Mouse (Mus musculus) small intestine, adult 2 months (tissue): ENCODE data around the gene U2af1l4. TPM values are rescaled to one million over a fixed set of nuclear protein-coding genes. Genes with fewer than 3 reads are reported as not detected.

Experiments
- H3K27ac ChIP-seq: fragments of 200-500 bp; 2 replicates; pipeline ENCODE4 v1.5.1; 2012; ENCODE audit warnings: low read depth, low read length, control low read depth, inconsistent platforms; ENCODE audit not compliant: insufficient read depth
- H3K27me3 ChIP-seq: fragments of 200-500 bp; 2 replicates; pipeline ENCODE4 v1.6.1; 2012; ENCODE audit warnings: mild to moderate bottlenecking, moderate library complexity, low read length, inconsistent platforms; ENCODE audit not compliant: control insufficient read depth, insufficient read depth
- H3K36me3 ChIP-seq: fragments of 200-500 bp; 2 replicates; pipeline ENCODE4 v1.6.1; 2012; ENCODE audit warnings: mild to moderate bottlenecking, low read length, control low read depth, inconsistent platforms; ENCODE audit not compliant: control insufficient read depth, insufficient read depth
- H3K4me1 ChIP-seq: fragments of 200-500 bp; 2 replicates; pipeline ENCODE4 v1.6.1; 2012; ENCODE audit warnings: low read length, inconsistent platforms, mixed read lengths; ENCODE audit not compliant: control insufficient read depth, insufficient read depth, insufficient read length
- H3K4me3 ChIP-seq: fragments of 200-500 bp; 2 replicates; pipeline ENCODE4 v1.5.1; 2012; ENCODE audit warnings: low read depth, mild to moderate bottlenecking, control low read depth, inconsistent platforms, low read length, moderate library complexity
- CTCF ChIP-seq: fragments of 200-500 bp; IDR thresholded peaks from 2 replicates; pipeline ENCODE4 v1.5.1; 2012; ENCODE audit warnings: low read depth, mild to moderate bottlenecking, control low read depth, inconsistent platforms, low read length, moderate library complexity, mixed read lengths; ENCODE audit not compliant: insufficient replicate concordance, insufficient read length; ENCODE audit errors: extremely low read depth
- POLR2A ChIP-seq: fragments of 200-500 bp; IDR thresholded peaks from 2 replicates; pipeline ENCODE4 v1.6.1; 2012; ENCODE audit warnings: low read depth, mild to moderate bottlenecking, control low read depth, inconsistent platforms, low read length, moderate library complexity
- WGBS: fragments of 180-500 bp; shearing (Covaris S2); methylation state at CpG from one replicate; pipeline ENCODE4 v1.1.7; 2018; 5-methylcytosine and 5-hydroxymethylcytosine counted together
- polyA plus RNA-seq: library from polyadenylated mRNA; depleted of rRNA; stranded (reverse); fragments of >200 nt; gene quantifications from 2 replicates; pipeline ENCODE4 v1.2.3, GENCODE M21; 2012; rRNA removed

U2af1l4 gene
- polyA plus RNA-seq, 1 experiment, result 46.5 TPM

GRCm38 (mm10) chr7:30604424-30604823 lies 41.3 kb downstream of the U2af1l4 start:
- no peak overlapping the region for H3K4me3 ChIP-seq
- H3K27ac ChIP-seq, result no peak overlapping the region
- no peaks in the 10 kb centered on the region for H3K27me3 ChIP-seq
- peaks cover 18% of the 10 kb centered on the region for H3K4me1 ChIP-seq
- WGBS, result 70% methylated on average over 8 of the region's 8 CpGs
- TF ChIP-seq POLR2A (no peak), CTCF (no peak)
- no peaks in the 10 kb centered on the region for H3K36me3 ChIP-seq

GRCm38 (mm10) chr7:30604944-30605343 lies 41.8 kb downstream of the U2af1l4 start:
- Histone ChIP-seq H3K4me1 (peaks cover 15% of the 10 kb centered on the region), H3K27ac (no peak overlapping the region), H3K36me3 (no peaks in the 10 kb centered on the region), H3K4me3 (no peak overlapping the region), H3K27me3 (no peaks in the 10 kb centered on the region)
- 70% methylated on average over 8 of the region's 8 CpGs for WGBS
- TF ChIP-seq CTCF (no peak), POLR2A (no peak)

- Histone ChIP-seq H3K4me1 (peaks cover 9% of the 10 kb centered on the region), H3K27me3 (no peaks in the 10 kb centered on the region), H3K36me3 (no peaks in the 10 kb centered on the region), H3K4me3 (no peak overlapping the region), H3K27ac (no peak overlapping the region)
- TF ChIP-seq CTCF (peak; percentile 82), POLR2A (no peak)
- WGBS, result 17% methylated on average over 8 of the region's 8 CpGs
Measured at GRCm38 (mm10) chr7:30607706-30608309, 44.7 kb downstream of the U2af1l4 start.

- peaks cover 5% of the 10 kb centered on the region for H3K4me1 ChIP-seq
- WGBS, result 48% methylated on average over 16 of the region's 16 CpGs
- TF ChIP-seq POLR2A (no peak), CTCF (no peak)
- H3K36me3 ChIP-seq, result no peaks in the 10 kb centered on the region
- H3K4me3 ChIP-seq, result no peak overlapping the region
- H3K27me3 ChIP-seq, result no peaks in the 10 kb centered on the region
- no peak overlapping the region for H3K27ac ChIP-seq
Measured at GRCm38 (mm10) chr7:30608476-30608875, 45.4 kb downstream of the U2af1l4 start.

GRCm38 (mm10) chr7:30610043-30610442 lies 46.9 kb downstream of the U2af1l4 start:
- Histone ChIP-seq H3K4me3 (no peak overlapping the region), H3K36me3 (no peaks in the 10 kb centered on the region), H3K27ac (no peak overlapping the region), H3K4me1 (peaks cover 5% of the 10 kb centered on the region), H3K27me3 (no peaks in the 10 kb centered on the region)
- WGBS, result 45% methylated on average over 7 of the region's 7 CpGs
- no peak for TF ChIP-seq CTCF
- TF ChIP-seq POLR2A, result no peak

- Histone ChIP-seq H3K4me3 (no peak within 1 kb of the TSS), H3K4me1 (peaks cover 3% of the 10 kb centered on the region; the same call in 1 of the 2 replicates), H3K27me3 (no peaks in the 10 kb centered on the region), H3K36me3 (peaks cover 14% of the 10 kb centered on the region), H3K27ac (no peak within 1 kb of the TSS)
- TF ChIP-seq POLR2A (no peak), CTCF (no peak)
- 46% methylated on average over 8 of the region's 8 CpGs for WGBS
Measured at GRCm38 (mm10) chr7:30612654-30613402, 49.7 kb downstream of the U2af1l4 start, which contains the start of gene Upk1a. TSS of gene Upk1a (minus strand) at chr7:30612847.

- Histone ChIP-seq H3K27ac (no peak overlapping the region), H3K36me3 (peaks cover 22% of the 10 kb centered on the region), H3K4me1 (no peaks in the 10 kb centered on the region), H3K4me3 (no peak overlapping the region), H3K27me3 (no peaks in the 10 kb centered on the region)
- 15% methylated on average over 14 of the region's 14 CpGs for WGBS
- no peak for TF ChIP-seq POLR2A
- TF ChIP-seq CTCF, result peak; percentile 89
Measured at GRCm38 (mm10) chr7:30613529-30614112, 50.5 kb downstream of the U2af1l4 start.

GRCm38 (mm10) chr7:30614454-30614853 lies 51.4 kb downstream of the U2af1l4 start:
- Histone ChIP-seq H3K36me3 (peaks cover 30% of the 10 kb centered on the region), H3K27me3 (no peaks in the 10 kb centered on the region), H3K27ac (no peak overlapping the region), H3K4me3 (no peak overlapping the region), H3K4me1 (no peaks in the 10 kb centered on the region)
- WGBS, result 56% methylated on average over 2 of the region's 2 CpGs
- TF ChIP-seq CTCF, result no peak
- no peak for TF ChIP-seq POLR2A

Other genes starting within 250 kb of the U2af1l4 start
- gene Syne4, start 248.5 kb upstream of the U2af1l4 start, polyA plus RNA-seq, result 13.5 and 30.5 TPM in 2 replicates
- gene E130208F15Rik, start 241.6 kb upstream of the U2af1l4 start, polyA plus RNA-seq, result 0.36 and 0.63 TPM in 2 replicates
- 15.2 and 23.4 TPM in 2 replicates for gene Sdhaf1, start 239.4 kb upstream of the U2af1l4 start, polyA plus RNA-seq
- gene Lrfn3, start 200.5 kb upstream of the U2af1l4 start, polyA plus RNA-seq, result 12.7 and 28.1 TPM in 2 replicates
- 101 and 135 TPM in 2 replicates for gene Tyrobp, start 149.5 kb upstream of the U2af1l4 start, polyA plus RNA-seq
- gene Hcst, start 143.4 kb upstream of the U2af1l4 start, polyA plus RNA-seq, result 33.7 and 56.1 TPM in 2 replicates
- 5.0 and 9.2 TPM in 2 replicates for gene Nfkbid, start 141.6 kb upstream of the U2af1l4 start, polyA plus RNA-seq
- 32.1 and 193 TPM in 2 replicates for gene Aplp1, start 117.8 kb upstream of the U2af1l4 start, polyA plus RNA-seq
- 0.18 and 0.27 TPM in 2 replicates for gene Kirrel2, start 105.6 kb upstream of the U2af1l4 start, polyA plus RNA-seq
- 0.14 and 7.6 TPM in 2 replicates for gene Nphs1, start 105.0 kb upstream of the U2af1l4 start, polyA plus RNA-seq
- gene Prodh2, start 69.7 kb upstream of the U2af1l4 start, polyA plus RNA-seq, result 0.67 and 19.4 TPM in 2 replicates
- gene Arhgap33, start 28.2 kb upstream of the U2af1l4 start, polyA plus RNA-seq, result 8.7 and 12.0 TPM in 2 replicates
- 47.7 and 52.8 TPM in 2 replicates for gene Hspb6, start 11.1 kb upstream of the U2af1l4 start, polyA plus RNA-seq
- 3.9 and 5.4 TPM in 2 replicates for gene Proser3, start 11.0 kb upstream of the U2af1l4 start, polyA plus RNA-seq
- 23.7 and 37.9 TPM in 2 replicates for gene Lin37, start 3.5 kb upstream of the U2af1l4 start, polyA plus RNA-seq
- gene Gm49396, start within 50 bp of the U2af1l4 start, polyA plus RNA-seq, result 1.2 and 1.6 TPM in 2 replicates
- gene Psenen, start 326 bp downstream of the U2af1l4 start, polyA plus RNA-seq, result 69.3 and 131 TPM in 2 replicates
- 7.3 and 11.4 TPM in 2 replicates for gene Igflr1, start 2.1 kb downstream of the U2af1l4 start, polyA plus RNA-seq
- gene Kmt2b, start 25.4 kb downstream of the U2af1l4 start, polyA plus RNA-seq, result 21.4 and 38.1 TPM in 2 replicates
- gene Zbtb32, start 35.6 kb downstream of the U2af1l4 start, polyA plus RNA-seq, result 0.52 and 1.6 TPM in 2 replicates
- gene Upk1a, start 49.5 kb downstream of the U2af1l4 start, polyA plus RNA-seq, result 7.6 and 8.2 TPM in 2 replicates
- gene Cox6b1, start 62.9 kb downstream of the U2af1l4 start, polyA plus RNA-seq, result 459 and 585 TPM in 2 replicates
- 0.11 TPM in 1 of 2 replicates, not detected in the other for gene Etv2, start 72.6 kb downstream of the U2af1l4 start, polyA plus RNA-seq
- gene Rbm42, start 87.0 kb downstream of the U2af1l4 start, polyA plus RNA-seq, result 51.5 and 94.9 TPM in 2 replicates
- 6.0 and 6.4 TPM in 2 replicates for gene Haus5, start 101.7 kb downstream of the U2af1l4 start, polyA plus RNA-seq
- gene Pmis2, start 108.3 kb downstream of the U2af1l4 start, polyA plus RNA-seq, result not detected in 2 replicates
- gene 2200002J24Rik, start 135.6 kb downstream of the U2af1l4 start, polyA plus RNA-seq, result 1.1 and 6.1 TPM in 2 replicates
- gene Atp4a, start 148.9 kb downstream of the U2af1l4 start, polyA plus RNA-seq, result 0.37 and 1.2 TPM in 2 replicates
- 181 and 200 TPM in 2 replicates for gene Tmem147, start 166.2 kb downstream of the U2af1l4 start, polyA plus RNA-seq
- gene Gapdhs, start 180.4 kb downstream of the U2af1l4 start, polyA plus RNA-seq, result not detected in 2 replicates
- 0.23 and 0.27 TPM in 2 replicates for gene Sbsn, start 188.2 kb downstream of the U2af1l4 start, polyA plus RNA-seq
- gene Dmkn, start 200.5 kb downstream of the U2af1l4 start, polyA plus RNA-seq, result 1.2 and 2.7 TPM in 2 replicates
- gene Krtdap, start 224.6 kb downstream of the U2af1l4 start, polyA plus RNA-seq, result not detected in 2 replicates